Mouse (Mus musculus): ENCODE data around the gene Epop. TPM values are rescaled to one million over a fixed set of nuclear protein-coding genes. Genes with fewer than 3 reads are reported as not detected.

Gene Epop
- polyA plus RNA-seq, 1 experiment = 2.5 TPM

- no peaks in the 10 kb centered on the region for H3K4me1 ChIP-seq (ENCODE audit: control insufficient read depth, insufficient read depth, low read length)
These were observed 27.3 kb downstream of the Epop start for GRCm38 (mm10) chr11:97602223-97602622.

GRCm38 (mm10) chr11:97599104-97599503 lies 30.4 kb downstream of the Epop start:
- Histone ChIP-seq H3K4me1 (ENCODE audit: control insufficient read depth, insufficient read depth, low read length) (no peaks in the 10 kb centered on the region), H3K27ac (ENCODE audit: insufficient read depth, low read depth, low read length) (no peak overlapping the region), H3K4me3 (ENCODE audit: insufficient read depth, low read length) (no peak overlapping the region)
- TF ChIP-seq POLR2A (IDR thresholded peaks at IDR 0.05; ENCODE audit: borderline replicate concordance, low read depth, low read length) (no peak), CTCF (IDR thresholded peaks at IDR 0.05; ENCODE audit: low read depth, low read length) (no peak)

More at GRCm38 (mm10) chr11:97602223-97602622, 27.3 kb downstream of the Epop start:
- H3K4me3 ChIP-seq (ENCODE audit: insufficient read depth, low read length) = no peak overlapping the region
- TF ChIP-seq POLR2A (IDR thresholded peaks at IDR 0.05; ENCODE audit: borderline replicate concordance, low read depth, low read length) = no peak
- no peak for TF ChIP-seq CTCF (IDR thresholded peaks at IDR 0.05; ENCODE audit: low read depth, low read length)
- H3K27ac ChIP-seq (ENCODE audit: insufficient read depth, low read depth, low read length) = no peak overlapping the region

GRCm38 (mm10) chr11:97597945-97598691 lies 31.4 kb downstream of the Epop start:
- Histone ChIP-seq H3K4me3 (ENCODE audit: insufficient read depth, low read length) (no peak overlapping the region), H3K27ac (ENCODE audit: insufficient read depth, low read depth, low read length) (no peak overlapping the region)
- no peak for TF ChIP-seq POLR2A (IDR thresholded peaks at IDR 0.05; ENCODE audit: borderline replicate concordance, low read depth, low read length)
- no peak for TF ChIP-seq CTCF (IDR thresholded peaks at IDR 0.05; ENCODE audit: low read depth, low read length)

GRCm38 (mm10) chr11:97594136-97594535 lies 35.4 kb downstream of the Epop start:
- Histone ChIP-seq H3K27ac (ENCODE audit: insufficient read depth, low read depth, low read length) (no peak overlapping the region), H3K4me3 (ENCODE audit: insufficient read depth, low read length) (no peak overlapping the region), H3K4me1 (ENCODE audit: control insufficient read depth, insufficient read depth, low read length) (peaks cover 10% of the 10 kb centered on the region)
- TF ChIP-seq POLR2A (IDR thresholded peaks at IDR 0.05; ENCODE audit: borderline replicate concordance, low read depth, low read length) (no peak), CTCF (IDR thresholded peaks at IDR 0.05; ENCODE audit: low read depth, low read length) (no peak)

More at GRCm38 (mm10) chr11:97597945-97598691, 31.4 kb downstream of the Epop start:
- H3K4me1 ChIP-seq (ENCODE audit: control insufficient read depth, insufficient read depth, low read length) = no peaks in the 10 kb centered on the region

GRCm38 (mm10) chr11:97591910-97592309 lies 37.6 kb downstream of the Epop start:
- peaks cover 10% of the 10 kb centered on the region for H3K4me1 ChIP-seq (ENCODE audit: control insufficient read depth, insufficient read depth, low read length)
- no peak overlapping the region for H3K27ac ChIP-seq (ENCODE audit: insufficient read depth, low read depth, low read length)
- H3K4me3 ChIP-seq (ENCODE audit: insufficient read depth, low read length) = no peak overlapping the region

GRCm38 (mm10) chr11:97590227-97590960 lies 39.1 kb downstream of the Epop start:
- Histone ChIP-seq H3K27ac (ENCODE audit: insufficient read depth, low read depth, low read length) (no peak overlapping the region), H3K4me1 (ENCODE audit: control insufficient read depth, insufficient read depth, low read length) (peaks cover 10% of the 10 kb centered on the region), H3K4me3 (ENCODE audit: insufficient read depth, low read length) (no peak overlapping the region)
- no peak for TF ChIP-seq POLR2A (IDR thresholded peaks at IDR 0.05; ENCODE audit: borderline replicate concordance, low read depth, low read length)
- TF ChIP-seq CTCF (IDR thresholded peaks at IDR 0.05; ENCODE audit: low read depth, low read length) = no peak

More at GRCm38 (mm10) chr11:97591910-97592309, 37.6 kb downstream of the Epop start:
- TF ChIP-seq CTCF (IDR thresholded peaks at IDR 0.05; ENCODE audit: low read depth, low read length) (no peak), POLR2A (IDR thresholded peaks at IDR 0.05; ENCODE audit: borderline replicate concordance, low read depth, low read length) (no peak)

GRCm38 (mm10) chr11:97589216-97589615 lies 40.3 kb downstream of the Epop start:
- H3K4me3 ChIP-seq (ENCODE audit: insufficient read depth, low read length) = no peak overlapping the region
- TF ChIP-seq POLR2A (IDR thresholded peaks at IDR 0.05; ENCODE audit: borderline replicate concordance, low read depth, low read length) = no peak
- no peak for TF ChIP-seq CTCF (IDR thresholded peaks at IDR 0.05; ENCODE audit: low read depth, low read length)
- H3K27ac ChIP-seq (ENCODE audit: insufficient read depth, low read depth, low read length) = no peak overlapping the region
- H3K4me1 ChIP-seq (ENCODE audit: control insufficient read depth, insufficient read depth, low read length) = peaks cover 10% of the 10 kb centered on the region

GRCm38 (mm10) chr11:97585932-97586331 lies 43.6 kb downstream of the Epop start:
- Histone ChIP-seq H3K27ac (ENCODE audit: insufficient read depth, low read depth, low read length) (no peak overlapping the region), H3K4me3 (ENCODE audit: insufficient read depth, low read length) (no peak overlapping the region), H3K4me1 (ENCODE audit: control insufficient read depth, insufficient read depth, low read length) (no peaks in the 10 kb centered on the region)
- TF ChIP-seq POLR2A (IDR thresholded peaks at IDR 0.05; ENCODE audit: borderline replicate concordance, low read depth, low read length) (no peak), CTCF (IDR thresholded peaks at IDR 0.05; ENCODE audit: low read depth, low read length) (no peak)

GRCm38 (mm10) chr11:97584476-97584875 lies 45.0 kb downstream of the Epop start:
- TF ChIP-seq POLR2A (IDR thresholded peaks at IDR 0.05; ENCODE audit: borderline replicate concordance, low read depth, low read length) (no peak), CTCF (IDR thresholded peaks at IDR 0.05; ENCODE audit: low read depth, low read length) (no peak)

More at GRCm38 (mm10) chr11:97584476-97584875, 45.0 kb downstream of the Epop start:
- H3K27ac ChIP-seq (ENCODE audit: insufficient read depth, low read depth, low read length) = no peak overlapping the region
- no peaks in the 10 kb centered on the region for H3K4me1 ChIP-seq (ENCODE audit: control insufficient read depth, insufficient read depth, low read length)
- no peak overlapping the region for H3K4me3 ChIP-seq (ENCODE audit: insufficient read depth, low read length)

All from bone marrow macrophage, adult 2 months (primary cell).